Mouse (Mus musculus) myocyte (in vitro differentiated cells): ENCODE measurements at regions not wholly inside any gene's neighbourhood (a gene's known extent, or its start where the extent isn't known, plus 50 kb on each side); places are given as distances from the start of the nearest gene placed in this dataset.

ENCODE experiments used
- CEBPB ChIP-seq: IDR thresholded peaks from 2 replicates; pipeline ENCODE4 v1.6.1; 2011; ENCODE audit warnings: mild to moderate bottlenecking, moderate library complexity; ENCODE audit not compliant: poor library complexity, insufficient read depth, severe bottlenecking
- MAX ChIP-seq: IDR thresholded peaks from one replicate; pipeline ENCODE4 v1.6.1; 2011; ENCODE audit warnings: low read depth, mild to moderate bottlenecking, control low read depth
- MYOD1 ChIP-seq, 3 experiments: IDR thresholded peaks; one replicate each; pipeline ENCODE4 v1.6.1; 2011; ENCODE audit warnings: control low read depth in 2 of 3, low read depth in 2 of 3, mild to moderate bottlenecking in 2 of 3, moderate library complexity in 1 of 3; ENCODE audit not compliant: insufficient read length in 2 of 3, control insufficient read depth in 1 of 3
- MYOG ChIP-seq, 3 experiments: IDR thresholded peaks; one replicate each; pipeline ENCODE4 v1.6.1; 2011; ENCODE audit warnings: control low read depth in 2 of 3, low read depth in 2 of 3, mild to moderate bottlenecking in 2 of 3; ENCODE audit not compliant: insufficient read length in 2 of 3, control insufficient read depth in 1 of 3, insufficient read depth in 1 of 3
- POLR2A ChIP-seq: IDR thresholded peaks from one replicate; pipeline ENCODE4 v1.6.1; 2011; ENCODE audit warnings: low read depth, mild to moderate bottlenecking, control low read depth, moderate library complexity; ENCODE audit not compliant: insufficient read length
- REST ChIP-seq: IDR thresholded peaks from one replicate; pipeline ENCODE4 v1.6.1; 2011; ENCODE audit warnings: mild to moderate bottlenecking, control low read depth, moderate library complexity; ENCODE audit not compliant: insufficient read depth, insufficient read length
- SRF ChIP-seq: IDR thresholded peaks from one replicate; pipeline ENCODE4 v1.6.1; 2011; ENCODE audit warnings: low read depth; ENCODE audit not compliant: control insufficient read depth, insufficient read length
- TCF12 ChIP-seq: IDR thresholded peaks from one replicate; pipeline ENCODE4 v1.6.1; 2011; ENCODE audit warnings: mild to moderate bottlenecking, control low read depth; ENCODE audit not compliant: poor library complexity, insufficient read depth, severe bottlenecking

GRCm38 (mm10) chr12:110063013-110063412 lies 215.9 kb upstream of the Dio3 start:
- no peak for TF ChIP-seq POLR2A
- no peak for TF ChIP-seq TCF12
- no peak for TF ChIP-seq SRF
- no peak for TF ChIP-seq CEBPB
- TF ChIP-seq MYOD1 (IDR thresholded peaks at IDR 0.05; ENCODE audit: control insufficient read depth in 1 of 3, insufficient read length in 2 of 3, low read depth in 2 of 3): no peak
- TF ChIP-seq MYOG (IDR thresholded peaks at IDR 0.05; ENCODE audit: control insufficient read depth in 1 of 3, insufficient read depth in 1 of 3, insufficient read length in 2 of 3, low read depth in 2 of 3): no peak
- no peak for TF ChIP-seq MAX
- no peak for TF ChIP-seq REST
